Mouse (Mus musculus): ENCODE data around the gene Coro2b. TPM values are rescaled to one million over a fixed set of nuclear protein-coding genes. Genes with fewer than 3 reads are reported as not detected.

Coro2b gene
- polyA plus RNA-seq, 1 experiment = 12.1 TPM

DNA sequence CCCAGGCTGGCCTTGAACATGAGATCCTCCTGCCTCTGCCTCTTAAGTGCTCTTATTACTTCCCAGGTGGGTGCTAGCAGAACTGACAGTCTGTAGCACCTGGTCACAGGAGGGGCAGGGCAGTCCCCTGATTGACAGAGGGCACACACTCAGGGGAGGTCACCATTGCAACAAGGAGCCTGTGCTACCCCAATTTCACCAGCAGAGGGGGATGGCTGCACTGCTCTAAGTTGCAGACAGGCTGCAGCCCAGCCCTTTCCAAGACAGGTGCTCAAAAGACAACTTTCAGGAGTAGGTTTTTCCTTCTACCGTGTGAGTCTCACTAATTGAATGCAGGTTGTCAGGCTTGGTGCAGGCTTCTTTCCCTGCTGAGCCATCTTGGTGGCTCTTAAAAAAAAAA is 66.4 kb downstream of the Coro2b start:
- Histone ChIP-seq H3K4me1 (ENCODE audit: control insufficient read depth, insufficient read depth, low read length) (no peaks in the 10 kb centered on the region), H3K27ac (ENCODE audit: insufficient read depth, low read length) (no peak overlapping the region), H3K4me3 (ENCODE audit: insufficient read depth, low read length) (no peak overlapping the region)
- TF ChIP-seq POLR2A (IDR thresholded peaks at IDR 0.05; ENCODE audit: low read depth, low read length) (no peak), CTCF (IDR thresholded peaks at IDR 0.05; ENCODE audit: borderline replicate concordance, insufficient read depth, low read length) (peak; percentile 85)

DNA sequence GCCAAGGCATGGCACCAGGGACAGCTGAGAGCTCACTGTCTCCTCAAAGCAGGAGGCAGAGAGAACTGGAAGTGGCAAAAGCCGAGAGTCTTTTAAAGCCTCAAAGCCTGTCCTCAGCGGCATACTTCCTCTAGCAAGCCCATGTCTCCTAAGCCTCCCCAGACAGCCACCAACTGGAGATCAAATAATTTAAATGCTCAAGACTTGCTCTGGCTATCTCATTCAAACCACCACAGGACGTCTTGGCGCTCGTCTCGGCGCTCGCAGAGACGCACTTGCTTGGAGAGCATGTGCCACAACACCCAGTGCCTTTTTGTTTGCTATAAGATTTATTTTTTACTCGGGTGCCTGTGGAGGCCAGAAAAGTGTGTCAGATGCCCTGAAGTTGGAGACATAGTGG is 67.1 kb downstream of the Coro2b start:
- Histone ChIP-seq H3K4me3 (ENCODE audit: insufficient read depth, low read length) (no peak overlapping the region), H3K4me1 (ENCODE audit: control insufficient read depth, insufficient read depth, low read length) (no peaks in the 10 kb centered on the region)
- TF ChIP-seq POLR2A (IDR thresholded peaks at IDR 0.05; ENCODE audit: low read depth, low read length) (no peak), CTCF (IDR thresholded peaks at IDR 0.05; ENCODE audit: borderline replicate concordance, insufficient read depth, low read length) (no peak)

GRCm38 (mm10) chr9:62469143-62469542 is 67.7 kb downstream of the Coro2b start:
- no peak overlapping the region for H3K27ac ChIP-seq (ENCODE audit: insufficient read depth, low read length)
- H3K4me3 ChIP-seq (ENCODE audit: insufficient read depth, low read length) = no peak overlapping the region
- H3K4me1 ChIP-seq (ENCODE audit: control insufficient read depth, insufficient read depth, low read length) = no peaks in the 10 kb centered on the region
- no peak for TF ChIP-seq CTCF (IDR thresholded peaks at IDR 0.05; ENCODE audit: borderline replicate concordance, insufficient read depth, low read length)

More for the DNA sequence above, 67.1 kb downstream of the Coro2b start:
- H3K27ac ChIP-seq (ENCODE audit: insufficient read depth, low read length) = no peak overlapping the region

DNA sequence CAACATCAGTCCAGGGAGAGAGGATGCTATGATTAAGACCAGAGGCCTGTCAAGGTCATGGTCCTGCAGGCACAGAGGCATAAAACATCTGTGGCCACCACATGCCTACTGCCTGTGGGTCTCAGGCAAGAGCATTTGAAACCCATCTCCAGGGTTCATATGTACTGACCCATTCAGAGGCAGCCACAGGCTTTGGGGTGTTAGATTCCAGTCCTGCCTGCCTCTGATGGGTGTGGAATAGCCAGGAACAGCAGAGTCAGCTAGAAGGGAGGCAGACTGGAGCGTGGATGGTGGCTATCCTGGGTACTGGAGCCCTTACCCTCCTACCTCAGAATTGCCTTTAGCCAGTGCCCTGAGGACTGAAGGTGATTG is 69.4 kb downstream of the Coro2b start:
- Histone ChIP-seq H3K4me1 (ENCODE audit: control insufficient read depth, insufficient read depth, low read length) (no peaks in the 10 kb centered on the region), H3K4me3 (ENCODE audit: insufficient read depth, low read length) (no peak overlapping the region), H3K27ac (ENCODE audit: insufficient read depth, low read length) (no peak overlapping the region)
- TF ChIP-seq POLR2A (IDR thresholded peaks at IDR 0.05; ENCODE audit: low read depth, low read length) (no peak), CTCF (IDR thresholded peaks at IDR 0.05; ENCODE audit: borderline replicate concordance, insufficient read depth, low read length) (no peak)

GRCm38 (mm10) chr9:62466742-62467412 is 70.0 kb downstream of the Coro2b start:
- no peak for TF ChIP-seq CTCF (IDR thresholded peaks at IDR 0.05; ENCODE audit: borderline replicate concordance, insufficient read depth, low read length)
- TF ChIP-seq POLR2A (IDR thresholded peaks at IDR 0.05; ENCODE audit: low read depth, low read length) = no peak
- H3K4me1 ChIP-seq (ENCODE audit: control insufficient read depth, insufficient read depth, low read length) = no peaks in the 10 kb centered on the region
- H3K4me3 ChIP-seq (ENCODE audit: insufficient read depth, low read length) = no peak overlapping the region
- no peak overlapping the region for H3K27ac ChIP-seq (ENCODE audit: insufficient read depth, low read length)

GRCm38 (mm10) chr9:62466053-62466452 is 70.8 kb downstream of the Coro2b start:
- no peak for TF ChIP-seq POLR2A (IDR thresholded peaks at IDR 0.05; ENCODE audit: low read depth, low read length)
- TF ChIP-seq CTCF (IDR thresholded peaks at IDR 0.05; ENCODE audit: borderline replicate concordance, insufficient read depth, low read length) = no peak
- Histone ChIP-seq H3K4me3 (ENCODE audit: insufficient read depth, low read length) (no peak overlapping the region), H3K27ac (ENCODE audit: insufficient read depth, low read length) (no peak overlapping the region), H3K4me1 (ENCODE audit: control insufficient read depth, insufficient read depth, low read length) (no peaks in the 10 kb centered on the region)

DNA sequence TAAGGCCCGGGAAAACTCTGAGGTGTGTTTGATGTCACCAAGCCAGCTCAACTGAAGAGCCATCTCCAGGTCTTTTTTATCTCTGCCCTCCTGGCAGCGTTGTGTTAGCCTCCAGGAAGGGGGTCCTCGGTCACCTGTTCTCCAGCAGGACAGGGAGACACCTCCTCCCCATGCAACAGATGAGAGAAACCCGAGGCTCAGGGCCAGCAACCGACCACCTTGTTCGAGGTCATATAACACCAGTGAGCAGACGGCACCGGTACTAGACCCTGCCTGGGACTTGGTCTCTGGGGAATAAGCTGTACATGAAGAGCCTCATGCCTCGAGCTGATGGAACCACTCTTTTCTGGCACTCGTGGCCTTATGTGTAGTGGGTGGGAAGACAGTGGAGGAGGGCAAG is 72.1 kb downstream of the Coro2b start:
- TF ChIP-seq POLR2A (IDR thresholded peaks at IDR 0.05; ENCODE audit: low read depth, low read length) = no peak

GRCm38 (mm10) chr9:62461766-62462165 is 75.1 kb downstream of the Coro2b start:
- no peak for TF ChIP-seq POLR2A (IDR thresholded peaks at IDR 0.05; ENCODE audit: low read depth, low read length)
- TF ChIP-seq CTCF (IDR thresholded peaks at IDR 0.05; ENCODE audit: borderline replicate concordance, insufficient read depth, low read length) = no peak
- Histone ChIP-seq H3K4me1 (ENCODE audit: control insufficient read depth, insufficient read depth, low read length) (no peaks in the 10 kb centered on the region), H3K4me3 (ENCODE audit: insufficient read depth, low read length) (no peak overlapping the region), H3K27ac (ENCODE audit: insufficient read depth, low read length) (no peak overlapping the region)

More for the DNA sequence above, 72.1 kb downstream of the Coro2b start:
- Histone ChIP-seq H3K27ac (ENCODE audit: insufficient read depth, low read length) (no peak overlapping the region), H3K4me3 (ENCODE audit: insufficient read depth, low read length) (no peak overlapping the region), H3K4me1 (ENCODE audit: control insufficient read depth, insufficient read depth, low read length) (no peaks in the 10 kb centered on the region)

DNA sequence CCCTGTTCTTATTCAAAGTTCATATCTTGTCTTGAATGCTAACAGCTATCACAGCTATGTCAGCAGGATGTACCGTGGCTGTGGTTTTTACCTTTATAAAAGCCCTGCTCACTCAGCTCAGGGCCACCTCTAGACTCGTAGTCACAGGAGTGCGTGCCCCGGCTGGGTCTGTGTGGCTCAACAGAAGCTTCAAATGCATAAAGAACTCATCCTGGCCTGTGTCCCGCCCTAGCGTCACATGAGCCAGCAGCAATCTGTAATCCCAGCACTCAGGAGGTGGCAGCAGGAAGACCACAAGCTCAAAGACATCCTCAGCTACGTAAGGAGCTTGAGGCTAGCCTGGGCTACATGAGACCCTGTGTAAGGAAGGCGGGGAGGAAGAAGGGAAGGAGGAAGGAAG is 75.7 kb downstream of the Coro2b start:
- no peak overlapping the region for H3K4me3 ChIP-seq (ENCODE audit: insufficient read depth, low read length)
- TF ChIP-seq CTCF (IDR thresholded peaks at IDR 0.05; ENCODE audit: borderline replicate concordance, insufficient read depth, low read length) (no peak), POLR2A (IDR thresholded peaks at IDR 0.05; ENCODE audit: low read depth, low read length) (no peak)
- H3K27ac ChIP-seq (ENCODE audit: insufficient read depth, low read length) = no peak overlapping the region
- no peaks in the 10 kb centered on the region for H3K4me1 ChIP-seq (ENCODE audit: control insufficient read depth, insufficient read depth, low read length)

- no peak for TF ChIP-seq CTCF (IDR thresholded peaks at IDR 0.05; ENCODE audit: borderline replicate concordance, insufficient read depth, low read length)
- H3K4me3 ChIP-seq (ENCODE audit: insufficient read depth, low read length) = no peak overlapping the region
- no peak overlapping the region for H3K27ac ChIP-seq (ENCODE audit: insufficient read depth, low read length)
- H3K4me1 ChIP-seq (ENCODE audit: control insufficient read depth, insufficient read depth, low read length) = peaks cover 6% of the 10 kb centered on the region
Observed at GRCm38 (mm10) chr9:62460086-62460485, 76.8 kb downstream of the Coro2b start.

DNA sequence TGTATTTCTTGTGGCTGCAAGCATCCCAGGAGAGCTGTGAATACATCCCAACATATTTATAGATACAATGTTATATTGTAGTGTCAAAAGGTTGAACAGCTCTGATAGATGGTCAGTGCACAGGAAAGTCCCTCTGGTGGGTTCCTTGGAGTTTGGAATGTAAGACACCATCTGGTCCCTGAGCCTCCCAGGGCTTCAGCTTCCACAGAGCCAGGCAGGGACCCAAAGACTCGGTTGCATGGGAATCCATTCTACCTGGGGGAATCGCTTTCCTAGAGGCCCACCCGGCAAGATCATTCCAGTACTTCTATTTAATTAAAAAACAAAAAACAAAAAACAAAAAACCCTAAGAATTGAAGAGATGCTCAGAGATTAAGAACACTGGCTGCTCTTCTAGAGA is 78.4 kb downstream of the Coro2b start:
- Histone ChIP-seq H3K27ac (ENCODE audit: insufficient read depth, low read length) (no peak overlapping the region), H3K4me3 (ENCODE audit: insufficient read depth, low read length) (no peak overlapping the region), H3K4me1 (ENCODE audit: control insufficient read depth, insufficient read depth, low read length) (peaks cover 6% of the 10 kb centered on the region)
- TF ChIP-seq CTCF (IDR thresholded peaks at IDR 0.05; ENCODE audit: borderline replicate concordance, insufficient read depth, low read length) = no peak
- no peak for TF ChIP-seq POLR2A (IDR thresholded peaks at IDR 0.05; ENCODE audit: low read depth, low read length)

Measured in embryonic fibroblast, embryonic 13.5 days (primary cell).